Mouse (Mus musculus) kidney, adult 2 months (tissue): ENCODE data around the gene Prdm11.

Source experiments
- CTCF ChIP-seq: fragments of 200-500 bp; conservative IDR thresholded peaks from 2 replicates; pipeline ENCODE4 v1.5.1; 2011; ENCODE audit warnings: low read depth, mild to moderate bottlenecking, control low read depth, low read length, moderate library complexity, mixed read lengths; ENCODE audit not compliant: insufficient read depth, insufficient read length
- POLR2A ChIP-seq: fragments of 200-500 bp; IDR thresholded peaks from one replicate; pipeline ENCODE4 v1.6.1; 2011; ENCODE audit warnings: low read depth, low read length, control low read depth

DNA sequence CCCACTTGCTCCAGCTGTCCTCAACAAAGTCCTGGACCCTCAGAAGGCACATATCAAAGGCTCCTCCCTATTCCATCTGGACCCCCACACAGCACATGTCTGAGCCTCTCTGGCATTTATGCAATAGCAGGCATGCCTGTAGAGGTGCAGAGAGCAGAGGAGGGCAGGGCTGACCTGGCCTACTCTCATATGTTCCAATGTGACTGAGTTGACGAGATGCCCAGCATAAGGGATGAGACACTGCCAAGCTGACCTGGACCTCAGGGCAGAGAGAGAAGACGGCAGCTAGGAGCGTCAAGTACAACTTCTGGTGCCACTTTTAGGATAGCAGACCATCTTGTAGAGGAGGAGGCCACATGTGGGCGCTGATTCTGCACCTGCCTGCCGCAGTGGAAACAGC, 54.0 kb downstream of the Prdm11 start:
- TF ChIP-seq CTCF (no peak), POLR2A (no peak)
